30 mouse cellular contexts compared by ENCODE assay signal in genomic region chr17:29116023-29116422, GRCm38 (mm10). TPM values are rescaled to one million over a fixed set of nuclear protein-coding genes. Genes with fewer than 3 reads are reported as not detected.
DNase-seq lines count a peak whose midpoint lies in the region; ATAC-seq and TF ChIP-seq lines count a peak whose summit lies in the region.
"Had no signal": no experiment of that assay in that cellular context is flagged by ENCODE, and none has a peak within 500 bp of the region (broad histone marks: within the 10 kb centered on the region; RNA-seq: fewer than 3 reads in every experiment).

No protein-coding gene starts in this region.

- H3K9me3 ChIP-seq in liver, embryonic 13.5 days (replicated peaks), result no peaks in the 10 kb centered on the region
- no peaks in the 10 kb centered on the region for H3K9me3 ChIP-seq in liver, embryonic 12.5 days (replicated peaks)
- no peaks in the 10 kb centered on the region for H3K9me3 ChIP-seq in stomach, postnatal 0 days (ENCODE audit: control insufficient read depth, low read length)
- no peaks in the 10 kb centered on the region for H3K9me3 ChIP-seq in heart, embryonic 11.5 days (replicated peaks; ENCODE audit: control insufficient read depth, low read length)
- H3K9me3 ChIP-seq: embryonic facial prominence, embryonic 12.5 days; forebrain, embryonic 13.5 days; heart, embryonic 12.5 days; limb, embryonic 12.5 days; megakaryocyte, embryonic 14.5 days; midbrain, embryonic 15.5 days; neural tube, embryonic 13.5 days had no signal

- H3K9ac ChIP-seq in liver, embryonic 13.5 days, result no peak overlapping the region
- H3K9ac ChIP-seq in liver, embryonic 12.5 days, result no peak overlapping the region
- H3K9ac ChIP-seq in stomach, postnatal 0 days (ENCODE audit: low read length), result no peak overlapping the region
- no peak overlapping the region for H3K9ac ChIP-seq in heart, embryonic 11.5 days (ENCODE audit: low read depth, low read length)
- H3K9ac ChIP-seq: embryonic facial prominence, embryonic 12.5 days; forebrain, embryonic 13.5 days; heart, embryonic 12.5 days; limb, embryonic 12.5 days; lung, embryonic 14.5 days; midbrain, embryonic 15.5 days; neural tube, embryonic 13.5 days had no signal

- no peaks in the 10 kb centered on the region for H3K36me3 ChIP-seq in liver, embryonic 13.5 days
- H3K36me3 ChIP-seq in liver, embryonic 12.5 days, result no peaks in the 10 kb centered on the region
- no peaks in the 10 kb centered on the region for H3K36me3 ChIP-seq in stomach, postnatal 0 days (ENCODE audit: control insufficient read depth, insufficient read depth, low read length)
- no peaks in the 10 kb centered on the region for H3K36me3 ChIP-seq in heart, embryonic 11.5 days (ENCODE audit: control insufficient read depth, insufficient read depth, low read length)
- H3K36me3 ChIP-seq: embryonic facial prominence, embryonic 12.5 days; heart, embryonic 12.5 days; limb, embryonic 12.5 days; midbrain, embryonic 15.5 days; neural tube, embryonic 13.5 days had no signal

- peak overlapping the region; percentile 16; the same call in 1 of the 2 replicates for H3K4me3 ChIP-seq in liver, embryonic 13.5 days (replicated peaks)
- H3K4me3 ChIP-seq in liver, embryonic 12.5 days, result no peak overlapping the region
- H3K4me3 ChIP-seq in stomach, postnatal 0 days (ENCODE audit: low read depth, low read length), result no peak overlapping the region
- no peak overlapping the region for H3K4me3 ChIP-seq in heart, embryonic 11.5 days (ENCODE audit: low read depth, low read length)
- H3K4me3 ChIP-seq: embryonic facial prominence, embryonic 12.5 days; erythroblast, embryonic 14.5 days; forebrain, embryonic 13.5 days; heart, embryonic 12.5 days; limb, embryonic 12.5 days; midbrain, embryonic 15.5 days; neural tube, embryonic 13.5 days had no signal

- 57% methylated on average over 12 of the region's 12 CpGs for WGBS in liver, embryonic 13.5 days (ENCODE audit: insufficient replicate concordance)
- WGBS in liver, embryonic 12.5 days (ENCODE audit: insufficient replicate concordance), result 57% methylated on average over 12 of the region's 12 CpGs
- WGBS in stomach, postnatal 0 days, result 55% methylated on average over 12 of the region's 12 CpGs
- 69% methylated on average over 12 of the region's 12 CpGs for WGBS in heart, embryonic 11.5 days (ENCODE audit: insufficient replicate concordance)

- TF ChIP-seq EP300 in stomach, postnatal 0 days (optimal IDR thresholded peaks at IDR 0.05), result no peak

- no peaks in the 10 kb centered on the region for H3K27me3 ChIP-seq in liver, embryonic 13.5 days
- H3K27me3 ChIP-seq in liver, embryonic 12.5 days (replicated peaks), result no peaks in the 10 kb centered on the region; the same call in 1 of the 2 replicates
- H3K27me3 ChIP-seq in stomach, postnatal 0 days (ENCODE audit: control insufficient read depth, insufficient read depth, low read length), result no peaks in the 10 kb centered on the region
- H3K27me3 ChIP-seq in heart, embryonic 11.5 days (ENCODE audit: control insufficient read depth, insufficient read depth, low read length), result no peaks in the 10 kb centered on the region
- H3K27me3 ChIP-seq: embryonic facial prominence, embryonic 12.5 days; forebrain, embryonic 13.5 days; midbrain, embryonic 15.5 days; neural tube, embryonic 13.5 days; Patski had no signal

- H3K4me1 ChIP-seq in liver, embryonic 13.5 days (replicated peaks), result 0 out of 2 replicates have a peak, but pooled peaks cover 6% of the 10 kb centered on the region
- peaks cover 6% of the 10 kb centered on the region; the same call in 1 of the 2 replicates for H3K4me1 ChIP-seq in liver, embryonic 12.5 days
- no peaks in the 10 kb centered on the region for H3K4me1 ChIP-seq in stomach, postnatal 0 days (replicated peaks; ENCODE audit: control insufficient read depth, insufficient read depth)
- H3K4me1 ChIP-seq in heart, embryonic 11.5 days (ENCODE audit: control insufficient read depth, insufficient read depth, low read length), result no peaks in the 10 kb centered on the region
- H3K4me1 ChIP-seq: embryonic facial prominence, embryonic 12.5 days; forebrain, embryonic 13.5 days; midbrain, embryonic 15.5 days; neural tube, embryonic 13.5 days had no signal

- ATAC-seq in liver, embryonic 13.5 days (ENCODE audit: low read depth), result no peak
- no peak for ATAC-seq in liver, embryonic 12.5 days
- ATAC-seq in stomach, postnatal 0 days (ENCODE audit: low FRiP score, low TSS enrichment), result 0 out of 2 replicates have a peak, but pooled peaks have one; percentile 41
- ATAC-seq in heart, embryonic 11.5 days (replicated peaks; ENCODE audit: insufficient number of reproducible peaks, low FRiP score, low TSS enrichment), result no peak
- ATAC-seq: forebrain, embryonic 13.5 days; hindbrain, postnatal 0 days; intestine, postnatal 0 days; midbrain, embryonic 15.5 days; Patski had no signal

- TF ChIP-seq CTCF in stomach, postnatal 0 days (IDR thresholded peaks at IDR 0.05; ENCODE audit: low read depth), result no peak

- H3K27ac ChIP-seq in liver, embryonic 13.5 days, result no peak overlapping the region
- no peak overlapping the region for H3K27ac ChIP-seq in liver, embryonic 12.5 days
- no peak overlapping the region for H3K27ac ChIP-seq in stomach, postnatal 0 days (replicated peaks)
- H3K27ac ChIP-seq in heart, embryonic 11.5 days (ENCODE audit: low read depth, low read length), result no peak overlapping the region
- H3K27ac ChIP-seq: embryonic facial prominence, embryonic 12.5 days; forebrain, embryonic 13.5 days; gastrocnemius, adult 2 months; hindbrain, postnatal 0 days; limb, embryonic 12.5 days; midbrain, embryonic 15.5 days; neural tube, embryonic 13.5 days had no signal

- peak; percentile 70 for DNase-seq in adrenal gland, postnatal 10 days
- no peak for DNase-seq in adrenal gland, postnatal 4 days (ENCODE audit: low spot score in 2 of 2)
- no peak for DNase-seq in liver, embryonic 13.5 days
- peak; percentile 2 for DNase-seq in urinary bladder, postnatal 14 days (ENCODE audit: low spot score)
- no peak for DNase-seq in urinary bladder, postnatal 36 days (ENCODE audit: low spot score in 2 of 2)
- DNase-seq in stomach, postnatal 0 days (ENCODE audit: low spot score), result peak; percentile 32
- DNase-seq: adrenal gland, adult 2 months; cerebellum, adult 11-12 months; cerebellum, postnatal 14 days; gastrocnemius, adult 2 months; heart, postnatal 10 days; lung, embryonic 14.5 days; lung, postnatal 36 days; retina, postnatal 1 day; thymus, adult 18-20 months had no signal

- peak overlapping the region; percentile 12; the same call in 1 of the 2 replicates for H3K4me2 ChIP-seq in liver, embryonic 13.5 days
- H3K4me2 ChIP-seq in liver, embryonic 12.5 days, result no peak overlapping the region
- H3K4me2 ChIP-seq in stomach, postnatal 0 days (replicated peaks; ENCODE audit: low read depth), result no peak overlapping the region
- no peak overlapping the region for H3K4me2 ChIP-seq in heart, embryonic 11.5 days
- H3K4me2 ChIP-seq: embryonic facial prominence, embryonic 12.5 days; forebrain, embryonic 13.5 days; heart, embryonic 12.5 days; limb, embryonic 12.5 days; lung, embryonic 14.5 days; midbrain, embryonic 15.5 days; neural tube, embryonic 13.5 days had no signal

RNA-seq across cellular contexts. Expression of gene Rab44, which starts 2.1 kb away (rescaled TPM):
- 1 to 10 TPM in 1 of 2 experiments, under 1 TPM in 1; 0.66 to 1.4 TPM for total RNA-seq in adrenal gland, postnatal 10 days (2021)
- 1 to 10 TPM; 1.4 to 1.7 TPM for total RNA-seq in adrenal gland, postnatal 4 days (2021)
- polyA plus RNA-seq in liver, embryonic 13.5 days (2015; fragmentation: Nextera tagmentation; extraction: Ambion mirVana), result 4.4 and 5.3 TPM in 2 replicates
- polyA plus RNA-seq in liver, embryonic 12.5 days (2016; fragmentation: Nextera tagmentation; extraction: Ambion mirVana), result 5.0 and 5.4 TPM in 2 replicates
- 1.4 and 2.2 TPM in 2 replicates for polyA plus RNA-seq in stomach, postnatal 0 days (2015; fragmentation: Nextera tagmentation; extraction: Ambion mirVana)
- polyA plus RNA-seq in heart, embryonic 11.5 days (2014; fragmentation: Nextera tagmentation; extraction: Ambion mirVana), result 0.20 TPM in 1 of 2 replicates, not detected in the other
- total RNA-seq: left cerebral cortex, postnatal 14 days had no signal
- polyA plus RNA-seq: forebrain, embryonic 13.5 days; hindbrain, embryonic 11.5 days; midbrain, embryonic 15.5 days had no signal

RNA-seq across cellular contexts. Expression of gene Cdkn1a, which starts 25.2 kb away (rescaled TPM):
- total RNA-seq in adrenal gland, postnatal 10 days (2021), result 100 to 1,000 TPM in 1 of 2 experiments, 10 to 100 TPM in 1; 46.6 to 201 TPM
- 10 to 100 TPM; 33.7 to 36.0 TPM for total RNA-seq in adrenal gland, postnatal 4 days (2021)
- polyA plus RNA-seq in liver, embryonic 13.5 days (2015; fragmentation: Nextera tagmentation; extraction: Ambion mirVana), result 8.6 and 10.1 TPM in 2 replicates
- 8.3 and 9.6 TPM in 2 replicates for polyA plus RNA-seq in liver, embryonic 12.5 days (2016; fragmentation: Nextera tagmentation; extraction: Ambion mirVana)
- polyA plus RNA-seq in stomach, postnatal 0 days (2015; fragmentation: Nextera tagmentation; extraction: Ambion mirVana), result 484 and 502 TPM in 2 replicates
- 39.3 TPM in 2 replicates for polyA plus RNA-seq in heart, embryonic 11.5 days (2014; fragmentation: Nextera tagmentation; extraction: Ambion mirVana)

Comparison
In these comparisons a context has a peak if more than half of its experiments do, and no peak if none do; other contexts are left out.
1. DNase-seq: peak in adrenal gland, postnatal 10 days (single experiment), urinary bladder, postnatal 14 days (single experiment) and stomach, postnatal 0 days (single experiment); none in adrenal gland, postnatal 4 days (0 of 2), liver, embryonic 13.5 days (single experiment) and urinary bladder, postnatal 36 days (0 of 2).
2. RNA of gene Cdkn1a, which starts 25.2 kb away (polyA plus RNA-seq): 484 to 502 TPM in stomach, postnatal 0 days; 39.3 TPM in heart, embryonic 11.5 days, 8.6 to 10.1 TPM in liver, embryonic 13.5 days and 8.3 to 9.6 TPM in liver, embryonic 12.5 days; every median in the first group is over 10 times any median in the second.